Mouse (Mus musculus): ENCODE results near the gene Gipc1.

DNA sequence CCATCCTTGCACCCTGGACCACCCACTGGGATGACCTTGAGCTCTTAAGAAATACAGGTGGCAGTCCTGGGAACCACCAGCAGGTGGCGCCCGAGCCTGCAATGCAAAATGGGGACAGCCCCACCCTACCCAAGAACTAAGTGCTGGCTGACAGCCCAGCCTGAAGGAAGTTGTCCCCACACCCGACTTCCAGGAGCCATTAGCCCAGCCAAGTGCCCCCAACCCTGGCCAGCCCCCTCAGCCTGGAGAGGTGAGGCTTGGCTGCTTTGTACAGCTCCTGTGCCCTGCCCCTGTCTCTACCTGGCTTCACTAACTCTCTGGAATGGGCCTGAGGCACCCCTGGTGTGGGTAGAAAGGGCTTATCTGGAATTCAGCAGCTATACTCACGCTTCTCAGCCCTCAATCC lies 9.9 kb downstream of the Gipc1 start:
- TF ChIP-seq CTCF (IDR thresholded peaks at IDR 0.05; ENCODE audit: insufficient read depth, low read length) = peak; percentile 82
- peak; percentile 21; the same call in 1 of the 2 replicates for TF ChIP-seq POLR2A (IDR thresholded peaks at IDR 0.05; ENCODE audit: borderline replicate concordance, extremely low read depth, low read depth, low read length)

All from lung, adult 2 months (tissue).